Mouse (Mus musculus): ENCODE measurements around the gene Slc44a4. TPM values are rescaled to one million over a fixed set of nuclear protein-coding genes. Genes with fewer than 3 reads are reported as not detected.

The Slc44a4 gene
- polyA plus RNA-seq (2015; fragmentation: Nextera tagmentation; extraction: Ambion mirVana), result 0.15 TPM in 1 of 2 replicates, not detected in the other

DNA sequence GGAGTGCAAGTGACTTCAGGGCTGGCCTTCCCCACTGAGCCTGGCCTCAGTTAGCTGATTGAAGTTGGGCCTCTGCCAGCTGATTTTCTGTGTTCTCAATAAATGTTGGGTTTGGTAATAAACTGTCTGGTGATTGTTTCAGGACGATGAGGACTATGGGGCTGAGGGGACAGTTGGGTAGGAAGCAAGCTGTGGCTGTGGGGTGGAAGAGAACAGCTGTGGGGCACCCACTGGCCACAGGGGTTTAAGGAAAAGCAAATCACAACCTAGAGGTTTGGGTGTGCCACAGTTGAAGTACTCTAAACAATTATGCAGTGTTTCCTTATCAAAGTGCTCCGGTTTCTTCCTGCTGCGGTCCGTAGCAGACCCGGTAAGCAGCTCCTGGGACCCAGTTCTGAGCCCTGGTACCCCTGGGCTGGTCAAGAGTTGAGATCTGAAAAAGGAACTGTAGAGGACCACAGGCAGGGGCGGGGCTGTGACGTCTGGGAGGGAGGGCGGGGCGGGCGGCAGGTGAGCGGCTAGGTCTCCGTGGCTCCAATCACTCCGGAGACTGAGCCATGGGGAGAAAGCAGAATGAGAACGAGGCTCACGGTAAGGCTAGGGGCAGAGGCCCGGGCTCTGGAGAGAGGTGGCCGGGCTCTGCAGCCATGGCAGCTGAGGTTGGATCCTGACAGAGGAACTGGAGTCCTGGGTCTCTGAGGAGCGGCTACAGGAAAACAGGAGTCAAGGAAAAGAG is at the start of gene Slc44a4:
TSS of gene Slc44a4 (plus strand) at position 537 of the 736 bp plus-strand sequence.
- Histone ChIP-seq H3K27me3 (replicated peaks) (no peaks in the 10 kb centered on the region), H3K9ac (peak within 1 kb of the TSS; percentile 63), H3K4me2 (peak within 1 kb of the TSS; percentile 37), H3K36me3 (peaks cover 50% of the 10 kb centered on the region), H3K4me3 (no peak within 1 kb of the TSS), H3K4me1 (peaks cover 3% of the 10 kb centered on the region), H3K9me3 (no peaks in the 10 kb centered on the region), H3K27ac (replicated peaks) (no peak within 1 kb of the TSS)
- whole genome bisulfite sequencing, result 30% methylated on average over 18 of the region's 18 CpGs
- ATAC-seq (ENCODE audit: extremely low read depth, insufficient number of reproducible peaks, low FRiP score, low TSS enrichment), result no peak

DNA sequence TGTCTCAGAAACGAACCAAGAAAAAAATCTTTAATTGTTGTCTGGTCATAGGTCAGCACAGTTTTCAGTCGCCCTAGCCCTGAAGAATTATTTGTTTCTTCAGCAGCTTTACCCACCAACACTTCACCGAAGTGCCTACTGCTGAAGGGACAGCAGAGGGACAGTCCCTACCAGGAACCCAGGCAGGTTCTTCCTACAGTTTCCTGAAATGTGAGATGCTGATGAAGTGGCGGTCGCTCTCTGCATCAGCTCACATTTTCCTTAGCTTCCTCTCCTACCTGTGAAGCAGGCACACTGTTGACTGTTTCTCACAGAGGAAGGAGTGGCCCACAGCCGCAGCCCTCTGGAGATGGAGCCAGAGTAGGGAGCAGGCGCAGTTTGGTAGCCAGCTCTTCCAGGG is 48.3 kb upstream of the Slc44a4 start:
- H3K9ac ChIP-seq, result no peak overlapping the region
- WGBS, result 49% methylated on average over 7 of the region's 7 CpGs
- no peak for ATAC-seq (ENCODE audit: extremely low read depth, insufficient number of reproducible peaks, low FRiP score, low TSS enrichment)
- no peaks in the 10 kb centered on the region for H3K36me3 ChIP-seq
- H3K4me1 ChIP-seq, result no peaks in the 10 kb centered on the region
- no peak overlapping the region for H3K27ac ChIP-seq (replicated peaks)
- no peaks in the 10 kb centered on the region for H3K9me3 ChIP-seq
- H3K4me3 ChIP-seq, result no peak overlapping the region
- H3K27me3 ChIP-seq (replicated peaks), result peaks cover 36% of the 10 kb centered on the region
- no peak overlapping the region for H3K4me2 ChIP-seq

DNA sequence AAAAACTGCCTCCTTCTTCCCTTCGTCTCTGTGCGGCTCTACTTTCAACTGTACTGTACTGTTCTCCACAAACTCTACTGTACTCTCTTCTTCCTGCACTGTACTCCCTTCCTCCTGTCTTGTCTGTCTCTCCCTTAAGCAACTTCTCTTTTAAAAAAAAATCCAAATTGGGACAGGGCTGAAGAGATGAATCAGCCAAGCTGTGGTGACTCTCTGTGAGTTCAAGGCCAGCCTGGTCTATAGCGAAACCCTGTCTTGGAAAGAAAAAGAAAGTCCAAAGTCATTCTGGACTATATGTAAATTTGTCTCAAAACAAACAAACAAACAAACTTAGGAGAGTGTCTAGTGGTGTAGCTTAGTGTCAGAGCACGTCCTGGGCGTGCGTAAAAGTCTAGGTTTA is 39.9 kb upstream of the Slc44a4 start:
- Histone ChIP-seq H3K36me3 (no peaks in the 10 kb centered on the region), H3K9ac (no peak overlapping the region), H3K4me1 (peaks cover 2% of the 10 kb centered on the region; the same call in 1 of the 2 replicates), H3K4me3 (no peak overlapping the region), H3K4me2 (no peak overlapping the region), H3K27ac (replicated peaks) (no peak overlapping the region), H3K9me3 (no peaks in the 10 kb centered on the region), H3K27me3 (replicated peaks) (peaks cover 10% of the 10 kb centered on the region)
- ATAC-seq (ENCODE audit: extremely low read depth, insufficient number of reproducible peaks, low FRiP score, low TSS enrichment), result no peak
- 85% methylated on average over 6 of the region's 6 CpGs for WGBS

DNA sequence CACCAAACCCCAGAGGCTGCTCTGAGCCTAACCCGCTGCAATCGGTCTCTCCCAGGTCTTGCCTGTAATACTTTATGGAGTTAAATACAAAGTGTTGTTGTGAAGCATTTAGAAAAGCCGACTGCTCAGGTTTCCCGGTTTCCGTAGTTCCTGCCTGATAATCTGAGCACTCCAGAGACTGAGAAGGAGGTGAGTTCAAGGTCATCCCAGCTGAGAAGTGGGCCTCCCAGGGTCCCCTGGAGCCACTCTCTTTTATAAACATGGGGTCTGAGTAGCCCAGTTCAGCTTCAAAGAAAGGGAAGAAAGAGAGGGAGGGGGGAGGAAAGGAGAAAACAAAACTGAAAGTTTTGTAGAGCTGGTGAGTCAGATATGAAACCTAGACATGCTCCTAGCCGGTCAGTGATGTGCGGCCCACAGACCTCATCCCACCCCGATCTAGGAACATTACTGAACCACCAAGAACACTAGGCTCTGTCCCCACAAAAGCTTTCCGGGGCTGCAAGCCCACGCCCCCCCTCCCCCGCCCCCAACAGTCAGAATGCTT is 34.9 kb upstream of the Slc44a4 start, which contains the start of gene Zbtb12:
TSS of gene Zbtb12 (plus strand) at position 148 of the 544 bp plus-strand sequence.
- 58% methylated on average over 11 of the region's 11 CpGs for WGBS
- no peak for ATAC-seq (ENCODE audit: extremely low read depth, insufficient number of reproducible peaks, low FRiP score, low TSS enrichment)
- no peaks in the 10 kb centered on the region for H3K36me3 ChIP-seq
- no peaks in the 10 kb centered on the region for H3K9me3 ChIP-seq
- no peak within 1 kb of the TSS for H3K27ac ChIP-seq (replicated peaks)
- peaks cover 6% of the 10 kb centered on the region for H3K27me3 ChIP-seq (replicated peaks)
- H3K4me2 ChIP-seq, result no peak within 1 kb of the TSS
- H3K4me1 ChIP-seq, result peaks cover 11% of the 10 kb centered on the region; the same call in 1 of the 2 replicates
- no peak within 1 kb of the TSS for H3K4me3 ChIP-seq
- H3K9ac ChIP-seq, result peak within 1 kb of the TSS; percentile 33; the same call in 1 of the 2 replicates

DNA sequence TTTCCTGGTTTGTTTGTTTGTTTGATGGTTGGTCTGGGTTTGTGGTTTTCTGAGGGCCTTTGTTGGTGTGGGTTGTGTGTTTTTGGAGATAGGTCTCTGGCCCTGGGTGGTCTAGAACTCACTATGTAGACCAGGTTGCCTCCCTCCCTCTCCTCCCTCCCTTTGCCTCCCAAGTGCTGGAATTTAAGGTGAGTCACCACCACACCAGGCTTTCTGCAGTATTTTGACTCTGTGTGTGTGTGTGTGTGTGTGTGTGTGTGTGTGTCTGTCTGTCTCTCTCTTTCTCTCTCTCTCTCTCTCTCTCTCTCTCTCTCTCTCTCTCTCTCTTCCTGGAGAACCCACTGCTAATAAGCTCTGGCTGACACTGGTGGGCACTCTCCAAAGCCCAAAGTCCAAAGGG is 33.1 kb upstream of the Slc44a4 start:
- Histone ChIP-seq H3K4me3 (no peak overlapping the region), H3K4me1 (peaks cover 18% of the 10 kb centered on the region; the same call in 1 of the 2 replicates), H3K9ac (no peak overlapping the region), H3K27me3 (replicated peaks) (peaks cover 2% of the 10 kb centered on the region; the same call in 1 of the 2 replicates), H3K27ac (replicated peaks) (no peak overlapping the region), H3K36me3 (no peaks in the 10 kb centered on the region), H3K4me2 (no peak overlapping the region), H3K9me3 (no peaks in the 10 kb centered on the region)
- no peak for ATAC-seq (ENCODE audit: extremely low read depth, insufficient number of reproducible peaks, low FRiP score, low TSS enrichment)

DNA sequence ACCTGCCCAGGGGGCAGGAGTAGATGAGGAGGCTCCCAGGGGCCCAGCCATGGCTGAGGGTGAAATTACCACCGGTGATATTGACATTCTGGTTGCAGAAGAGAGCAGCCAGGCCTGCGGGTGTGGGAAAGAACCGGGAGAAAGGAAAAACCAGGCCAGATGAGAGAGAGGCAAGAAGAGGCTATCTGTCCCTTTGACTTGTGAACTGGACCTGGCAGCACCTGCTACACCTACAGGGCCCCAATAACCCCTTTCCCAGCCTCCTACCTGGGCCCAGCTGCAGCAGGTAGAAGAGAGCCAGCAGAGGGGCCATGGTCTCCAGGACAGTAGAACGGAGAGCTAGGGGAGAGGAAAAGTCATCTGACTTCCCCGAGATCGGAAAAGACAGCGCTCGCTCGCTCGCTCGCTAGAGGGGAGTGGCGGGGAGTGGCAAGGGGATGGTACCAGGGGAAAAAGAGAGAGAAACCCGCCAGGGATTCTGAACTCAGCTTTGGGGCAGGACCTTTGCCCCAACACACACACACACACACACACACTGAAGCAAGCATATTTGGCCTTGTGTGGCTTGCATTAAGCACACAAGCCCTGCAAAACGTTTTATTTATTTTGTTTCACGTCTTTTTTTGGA is 32.5 kb upstream of the Slc44a4 start, which contains the start of gene Gm20547:
TSS of gene Gm20547 (minus strand) at position 360 of the 628 bp plus-strand sequence.
- Histone ChIP-seq H3K4me3 (0 out of 2 replicates have a peak within 1 kb of the TSS, but pooled peaks have one; percentile 1), H3K9ac (peak within 1 kb of the TSS; percentile 61)

GRCm38 (mm10) chr17:34883332-34883731 is 30.9 kb upstream of the Slc44a4 start:
- 56% methylated on average over 3 of the region's 3 CpGs for WGBS

More for the DNA sequence above, 32.5 kb upstream of the Slc44a4 start, which contains the start of gene Gm20547:
- H3K36me3 ChIP-seq, result no peaks in the 10 kb centered on the region
- H3K27me3 ChIP-seq (replicated peaks), result peaks cover 2% of the 10 kb centered on the region; the same call in 1 of the 2 replicates
- ATAC-seq (ENCODE audit: extremely low read depth, insufficient number of reproducible peaks, low FRiP score, low TSS enrichment), result no peak
- no peaks in the 10 kb centered on the region for H3K9me3 ChIP-seq
- WGBS, result 9% methylated on average over 15 of the region's 15 CpGs
- peaks cover 19% of the 10 kb centered on the region; the same call in 1 of the 2 replicates for H3K4me1 ChIP-seq
- H3K4me2 ChIP-seq, result peak within 1 kb of the TSS; percentile 47
- H3K27ac ChIP-seq (replicated peaks), result no peak within 1 kb of the TSS

DNA sequence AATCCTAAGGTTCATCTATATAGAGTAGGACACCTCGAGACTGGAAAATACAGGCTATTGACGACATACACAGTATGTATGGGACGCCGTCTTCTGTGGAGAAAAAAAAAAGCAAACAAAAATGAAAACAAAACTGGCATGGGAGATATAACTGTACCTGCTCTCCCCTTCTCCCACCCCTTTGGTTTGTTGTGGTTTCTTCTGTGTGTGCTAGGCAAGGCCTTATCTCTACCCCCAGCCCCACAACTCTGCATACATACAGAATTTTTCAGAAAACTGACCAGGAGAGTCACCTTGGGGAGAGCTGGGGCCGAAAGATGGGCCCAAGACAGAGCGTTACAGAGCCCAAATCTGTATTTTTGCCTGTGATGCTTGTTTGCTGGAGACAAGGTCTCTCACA is 29.6 kb upstream of the Slc44a4 start:
- ATAC-seq (ENCODE audit: extremely low read depth, insufficient number of reproducible peaks, low FRiP score, low TSS enrichment), result no peak
- H3K4me2 ChIP-seq, result no peak overlapping the region
- 75% methylated on average over 6 of the region's 6 CpGs for WGBS

More at GRCm38 (mm10) chr17:34883332-34883731, 30.9 kb upstream of the Slc44a4 start:
- Histone ChIP-seq H3K4me1 (peaks cover 19% of the 10 kb centered on the region; the same call in 1 of the 2 replicates), H3K36me3 (no peaks in the 10 kb centered on the region), H3K4me2 (no peak overlapping the region), H3K9me3 (no peaks in the 10 kb centered on the region), H3K4me3 (no peak overlapping the region), H3K27ac (replicated peaks) (no peak overlapping the region), H3K27me3 (replicated peaks) (peaks cover 2% of the 10 kb centered on the region; the same call in 1 of the 2 replicates), H3K9ac (no peak overlapping the region)
- no peak for ATAC-seq (ENCODE audit: extremely low read depth, insufficient number of reproducible peaks, low FRiP score, low TSS enrichment)

DNA sequence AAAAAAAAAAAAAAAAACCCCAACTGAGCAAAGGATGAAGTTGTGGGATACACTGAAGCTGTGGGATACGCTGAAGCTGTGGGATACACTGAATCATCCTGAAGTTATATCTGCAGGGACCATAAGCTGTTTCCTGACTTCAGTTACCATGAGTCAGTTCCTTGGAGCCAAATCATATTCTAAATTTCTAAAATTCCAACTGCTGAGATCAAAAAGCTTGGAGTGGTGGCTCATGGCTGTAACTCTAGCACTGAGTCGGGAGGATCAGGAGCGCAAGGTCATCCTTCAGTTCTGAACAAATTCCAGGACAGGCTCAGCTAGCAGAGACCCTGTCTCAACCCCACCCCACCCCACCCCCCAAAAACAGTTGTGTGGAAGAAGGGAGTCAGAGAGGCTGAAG is 28.7 kb upstream of the Slc44a4 start:
- no peak overlapping the region for H3K4me2 ChIP-seq
- no peak for ATAC-seq (ENCODE audit: extremely low read depth, insufficient number of reproducible peaks, low FRiP score, low TSS enrichment)
- no peaks in the 10 kb centered on the region for H3K36me3 ChIP-seq
- H3K9ac ChIP-seq, result no peak overlapping the region; the same call in 1 of the 2 replicates
- 73% methylated on average over 3 of the region's 3 CpGs for WGBS
- no peak overlapping the region for H3K4me3 ChIP-seq
- H3K9me3 ChIP-seq, result no peaks in the 10 kb centered on the region
- peaks cover 13% of the 10 kb centered on the region; the same call in 1 of the 2 replicates for H3K4me1 ChIP-seq
- H3K27me3 ChIP-seq (replicated peaks), result no peaks in the 10 kb centered on the region; the same call in 1 of the 2 replicates
- no peak overlapping the region for H3K27ac ChIP-seq (replicated peaks)

More for the DNA sequence above, 29.6 kb upstream of the Slc44a4 start:
- Histone ChIP-seq H3K4me1 (peaks cover 13% of the 10 kb centered on the region; the same call in 1 of the 2 replicates), H3K27me3 (replicated peaks) (peaks cover 2% of the 10 kb centered on the region; the same call in 1 of the 2 replicates), H3K9ac (no peak overlapping the region), H3K9me3 (no peaks in the 10 kb centered on the region), H3K4me3 (no peak overlapping the region), H3K36me3 (no peaks in the 10 kb centered on the region), H3K27ac (replicated peaks) (no peak overlapping the region)

- no peaks in the 10 kb centered on the region for H3K36me3 ChIP-seq
- no peak overlapping the region for H3K4me3 ChIP-seq
- WGBS, result 72% methylated on average over 5 of the region's 5 CpGs
- H3K9ac ChIP-seq, result no peak overlapping the region
- no peak overlapping the region for H3K4me2 ChIP-seq
- no peaks in the 10 kb centered on the region for H3K9me3 ChIP-seq
- ATAC-seq (ENCODE audit: extremely low read depth, insufficient number of reproducible peaks, low FRiP score, low TSS enrichment), result no peak
- H3K27me3 ChIP-seq (replicated peaks), result no peaks in the 10 kb centered on the region
- no peak overlapping the region for H3K27ac ChIP-seq (replicated peaks)
- H3K4me1 ChIP-seq, result peaks cover 7% of the 10 kb centered on the region; the same call in 1 of the 2 replicates
These were observed 26.3 kb upstream of the Slc44a4 start for GRCm38 (mm10) chr17:34887942-34888341.

All from heart, embryonic 13.5 days (tissue).